Mouse (Mus musculus): Measurements from ENCODE around the gene App. TPM values are rescaled to one million over a fixed set of nuclear protein-coding genes. Genes with fewer than 3 reads are reported as not detected.

Gene App
- polyA plus RNA-seq, 2 experiments = 11.9 to 16.9 TPM

GRCm38 (mm10) chr16:84963527-84963926, 210.0 kb downstream of the App start:
- Histone ChIP-seq H3K36me3 (replicated peaks; ENCODE audit: control insufficient read depth, insufficient read depth, low read depth) (no peaks in the 10 kb centered on the region), H3K9me3 (ENCODE audit: control insufficient read depth, low read length) (no peaks in the 10 kb centered on the region), H3K27me3 (ENCODE audit: control insufficient read depth, insufficient read depth, low read length) (no peaks in the 10 kb centered on the region), H3K4me2 (ENCODE audit: low read depth) (no peak overlapping the region), H3K9ac (replicated peaks) (no peak overlapping the region), H3K27ac (no peak overlapping the region), H3K4me3 (ENCODE audit: insufficient read depth in 1 of 2, low read depth in 2 of 2, low read length in 2 of 2) (no peak overlapping the region), H3K4me1 (replicated peaks; ENCODE audit: control insufficient read depth in 2 of 2, insufficient read depth in 2 of 2, low read length in 1 of 2) (no peaks in the 10 kb centered on the region)
- WGBS (ENCODE audit: insufficient replicate concordance) = 79% methylated on average over 12 of the region's 12 CpGs
- no peak for ATAC-seq (ENCODE audit: insufficient read depth)
- DNase-seq (ENCODE audit: low read depth in 3 of 3, low spot score in 3 of 3) = no peak
- TF ChIP-seq CTCF (IDR thresholded peaks at IDR 0.05; ENCODE audit: low read depth) (no peak), EP300 (IDR thresholded peaks at IDR 0.05; ENCODE audit: low read depth) (no peak)

DNA sequence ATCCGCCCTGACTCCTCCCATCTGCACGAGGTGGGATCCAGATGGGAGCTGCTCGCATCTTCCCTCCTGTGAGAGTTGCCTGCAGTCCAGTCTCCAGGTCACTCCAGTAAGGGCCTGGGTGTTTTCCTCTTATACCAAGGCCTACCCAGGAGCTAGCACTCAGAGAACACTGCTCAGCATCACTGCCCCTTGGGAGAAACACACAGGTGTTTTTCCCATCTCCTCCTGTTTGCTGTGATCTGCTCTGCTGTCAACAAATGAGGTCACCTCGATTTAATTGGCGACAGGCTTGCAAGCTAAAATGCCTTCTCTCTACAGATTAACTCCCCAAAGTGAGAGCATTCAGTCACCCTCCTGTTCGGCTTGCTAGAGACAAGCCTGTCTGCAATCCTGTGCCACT, 216.3 kb downstream of the App start:
- Histone ChIP-seq H3K4me1 (replicated peaks; ENCODE audit: control insufficient read depth in 2 of 2, insufficient read depth in 2 of 2, low read length in 1 of 2) (no peaks in the 10 kb centered on the region), H3K27ac (no peak overlapping the region), H3K27me3 (ENCODE audit: control insufficient read depth, insufficient read depth, low read length) (no peaks in the 10 kb centered on the region), H3K4me3 (ENCODE audit: insufficient read depth in 1 of 2, low read depth in 2 of 2, low read length in 2 of 2) (no peak overlapping the region), H3K9ac (replicated peaks) (no peak overlapping the region), H3K4me2 (ENCODE audit: low read depth) (no peak overlapping the region), H3K36me3 (replicated peaks; ENCODE audit: control insufficient read depth, insufficient read depth, low read depth) (no peaks in the 10 kb centered on the region), H3K9me3 (ENCODE audit: control insufficient read depth, low read length) (no peaks in the 10 kb centered on the region)
- ATAC-seq (ENCODE audit: insufficient read depth) = no peak
- no peak for DNase-seq (ENCODE audit: low read depth in 3 of 3, low spot score in 3 of 3)
- WGBS (ENCODE audit: insufficient replicate concordance) = 52% methylated on average over 6 of the region's 6 CpGs
- no peak for TF ChIP-seq EP300 (IDR thresholded peaks at IDR 0.05; ENCODE audit: low read depth)
- no peak for TF ChIP-seq CTCF (IDR thresholded peaks at IDR 0.05; ENCODE audit: low read depth)

DNA sequence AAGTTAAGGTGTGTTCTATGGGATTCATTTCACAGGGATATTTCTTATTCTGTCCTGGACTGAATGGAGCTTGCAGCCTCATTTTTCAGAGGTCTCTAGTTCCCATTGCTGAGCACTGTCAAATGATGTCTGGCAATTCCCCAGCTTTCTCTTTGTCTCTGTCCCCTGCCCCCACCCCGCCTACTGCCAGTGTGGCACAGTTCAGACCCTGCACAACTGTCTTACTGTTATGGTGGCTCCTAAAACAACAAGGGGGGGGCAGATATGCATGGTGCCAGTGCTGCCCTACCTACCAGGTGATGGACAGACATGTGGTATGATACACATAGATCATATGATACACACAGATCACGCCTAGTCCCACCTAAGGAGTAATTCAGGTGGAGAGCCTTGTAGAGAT, 216.9 kb downstream of the App start:
- WGBS (ENCODE audit: insufficient replicate concordance) = 51% methylated on average over 2 of the region's 2 CpGs
- Histone ChIP-seq H3K27ac (no peak overlapping the region), H3K4me1 (replicated peaks; ENCODE audit: control insufficient read depth in 2 of 2, insufficient read depth in 2 of 2, low read length in 1 of 2) (no peaks in the 10 kb centered on the region), H3K9ac (replicated peaks) (no peak overlapping the region), H3K4me2 (ENCODE audit: low read depth) (no peak overlapping the region), H3K9me3 (ENCODE audit: control insufficient read depth, low read length) (no peaks in the 10 kb centered on the region), H3K4me3 (ENCODE audit: insufficient read depth in 1 of 2, low read depth in 2 of 2, low read length in 2 of 2) (no peak overlapping the region), H3K36me3 (replicated peaks; ENCODE audit: control insufficient read depth, insufficient read depth, low read depth) (no peaks in the 10 kb centered on the region), H3K27me3 (ENCODE audit: control insufficient read depth, insufficient read depth, low read length) (no peaks in the 10 kb centered on the region)
- ATAC-seq (ENCODE audit: insufficient read depth) = no peak
- TF ChIP-seq CTCF (IDR thresholded peaks at IDR 0.05; ENCODE audit: low read depth) (no peak), EP300 (IDR thresholded peaks at IDR 0.05; ENCODE audit: low read depth) (no peak)
- no peak for DNase-seq (ENCODE audit: low read depth in 3 of 3, low spot score in 3 of 3)

GRCm38 (mm10) chr16:84955840-84956239, 217.7 kb downstream of the App start:
- 50% methylated on average over 1 of the region's 1 CpGs for WGBS (ENCODE audit: insufficient replicate concordance)
- Histone ChIP-seq H3K4me3 (ENCODE audit: insufficient read depth in 1 of 2, low read depth in 2 of 2, low read length in 2 of 2) (no peak overlapping the region), H3K36me3 (replicated peaks; ENCODE audit: control insufficient read depth, insufficient read depth, low read depth) (no peaks in the 10 kb centered on the region), H3K9ac (replicated peaks) (no peak overlapping the region), H3K27me3 (ENCODE audit: control insufficient read depth, insufficient read depth, low read length) (no peaks in the 10 kb centered on the region), H3K9me3 (ENCODE audit: control insufficient read depth, low read length) (no peaks in the 10 kb centered on the region), H3K4me1 (replicated peaks; ENCODE audit: control insufficient read depth in 2 of 2, insufficient read depth in 2 of 2, low read length in 1 of 2) (no peaks in the 10 kb centered on the region), H3K4me2 (ENCODE audit: low read depth) (no peak overlapping the region), H3K27ac (no peak overlapping the region)
- DNase-seq (ENCODE audit: low read depth in 3 of 3, low spot score in 3 of 3) (no peak), ATAC-seq (ENCODE audit: insufficient read depth) (no peak)
- TF ChIP-seq EP300 (IDR thresholded peaks at IDR 0.05; ENCODE audit: low read depth) = no peak

GRCm38 (mm10) chr16:84955204-84955839, 218.2 kb downstream of the App start:
- H3K9me3 ChIP-seq (ENCODE audit: control insufficient read depth, low read length) = no peaks in the 10 kb centered on the region
- H3K9ac ChIP-seq (replicated peaks) = no peak overlapping the region
- H3K4me2 ChIP-seq (ENCODE audit: low read depth) = no peak overlapping the region
- peak; percentile 23 to 39 (median 28) for DNase-seq (ENCODE audit: low read depth in 3 of 3, low spot score in 3 of 3)
- peak; percentile 55; the same call in 1 of the 2 replicates for ATAC-seq (ENCODE audit: insufficient read depth)
- H3K27me3 ChIP-seq (ENCODE audit: control insufficient read depth, insufficient read depth, low read length) = no peaks in the 10 kb centered on the region
- TF ChIP-seq EP300 (IDR thresholded peaks at IDR 0.05; ENCODE audit: low read depth) (no peak), CTCF (IDR thresholded peaks at IDR 0.05; ENCODE audit: low read depth) (peak; percentile 90)
- H3K27ac ChIP-seq = no peak overlapping the region
- H3K4me3 ChIP-seq (ENCODE audit: insufficient read depth in 1 of 2, low read depth in 2 of 2, low read length in 2 of 2) = no peak overlapping the region
- no peaks in the 10 kb centered on the region for H3K4me1 ChIP-seq (replicated peaks; ENCODE audit: control insufficient read depth in 2 of 2, insufficient read depth in 2 of 2, low read length in 1 of 2)
- 29% methylated on average over 26 of the region's 26 CpGs for WGBS (ENCODE audit: insufficient replicate concordance)
- H3K36me3 ChIP-seq (replicated peaks; ENCODE audit: control insufficient read depth, insufficient read depth, low read depth) = no peaks in the 10 kb centered on the region
